Mouse (Mus musculus) stomach, embryonic 16.5 days (tissue): Measurements from ENCODE around the gene Mcat. TPM values are rescaled to one million over a fixed set of nuclear protein-coding genes. Genes with fewer than 3 reads are reported as not detected.

Experiments
- ATAC-seq: fragments of 200-750 bp; cut with Nextera tagmentation; 2 replicates; pipeline ENCODE4 v1.8.0; 2017; ENCODE audit warnings: moderate number of reproducible peaks, moderate TSS enrichment; ENCODE audit not compliant: insufficient read depth, low FRiP score
- H3K27ac ChIP-seq: fragments of 300-500 bp; sonication (generic); 2 replicates; pipeline ENCODE4 v1.5.1; 2014; ENCODE audit warnings: low read length
- H3K27me3 ChIP-seq: fragments of 300-500 bp; sonication (generic); 2 replicates; pipeline ENCODE4 v1.6.1; 2014; ENCODE audit warnings: low read length, control low read depth, mixed read lengths; ENCODE audit not compliant: control insufficient read depth, insufficient read depth
- H3K36me3 ChIP-seq: fragments of 300-500 bp; sonication (generic); 2 replicates; pipeline ENCODE4 v1.6.1; 2014; ENCODE audit warnings: low read length; ENCODE audit not compliant: control insufficient read depth, insufficient read depth
- H3K4me1 ChIP-seq: fragments of 300-500 bp; sonication (generic); 2 replicates; pipeline ENCODE4 v1.6.1; 2014; ENCODE audit warnings: low read length, control low read depth, mixed read lengths; ENCODE audit not compliant: control insufficient read depth, insufficient read depth
- H3K4me2 ChIP-seq: fragments of 300-500 bp; sonication (generic); 2 replicates; pipeline ENCODE4 v1.6.1; 2014; ENCODE audit warnings: low read depth, low read length, mixed read lengths
- H3K4me3 ChIP-seq: fragments of 300-500 bp; sonication (generic); replicated peaks from 2 replicates; pipeline ENCODE4 v1.5.1; 2014; ENCODE audit warnings: mild to moderate bottlenecking, low read length
- H3K9ac ChIP-seq: fragments of 300-500 bp; sonication (generic); 2 replicates; pipeline ENCODE4 v1.6.1; 2014; ENCODE audit warnings: low read length
- H3K9me3 ChIP-seq: fragments of 300-500 bp; sonication (generic); replicated peaks from 2 replicates; pipeline ENCODE4 v1.6.1; 2016; ENCODE audit warnings: low read length, control low read depth; ENCODE audit not compliant: control insufficient read depth
- WGBS: fragments of 180-500 bp; shearing (Covaris S2); extraction: QIAGEN DNeasy Blood & Tissue Kit; methylation state at CpG from one replicate; pipeline ENCODE4 v1.1.7; 2014; 5-methylcytosine and 5-hydroxymethylcytosine counted together
- polyA plus RNA-seq: library from polyadenylated mRNA; unstranded; fragments of >200 nt; fragmentation: Nextera tagmentation; extraction: Ambion mirVana; gene quantifications from 2 replicates; pipeline ENCODE4 v1.2.1, GENCODE M21; 2015

Mcat gene
- polyA plus RNA-seq, 1 experiment from 2014 or later, result 24.4 TPM

DNA sequence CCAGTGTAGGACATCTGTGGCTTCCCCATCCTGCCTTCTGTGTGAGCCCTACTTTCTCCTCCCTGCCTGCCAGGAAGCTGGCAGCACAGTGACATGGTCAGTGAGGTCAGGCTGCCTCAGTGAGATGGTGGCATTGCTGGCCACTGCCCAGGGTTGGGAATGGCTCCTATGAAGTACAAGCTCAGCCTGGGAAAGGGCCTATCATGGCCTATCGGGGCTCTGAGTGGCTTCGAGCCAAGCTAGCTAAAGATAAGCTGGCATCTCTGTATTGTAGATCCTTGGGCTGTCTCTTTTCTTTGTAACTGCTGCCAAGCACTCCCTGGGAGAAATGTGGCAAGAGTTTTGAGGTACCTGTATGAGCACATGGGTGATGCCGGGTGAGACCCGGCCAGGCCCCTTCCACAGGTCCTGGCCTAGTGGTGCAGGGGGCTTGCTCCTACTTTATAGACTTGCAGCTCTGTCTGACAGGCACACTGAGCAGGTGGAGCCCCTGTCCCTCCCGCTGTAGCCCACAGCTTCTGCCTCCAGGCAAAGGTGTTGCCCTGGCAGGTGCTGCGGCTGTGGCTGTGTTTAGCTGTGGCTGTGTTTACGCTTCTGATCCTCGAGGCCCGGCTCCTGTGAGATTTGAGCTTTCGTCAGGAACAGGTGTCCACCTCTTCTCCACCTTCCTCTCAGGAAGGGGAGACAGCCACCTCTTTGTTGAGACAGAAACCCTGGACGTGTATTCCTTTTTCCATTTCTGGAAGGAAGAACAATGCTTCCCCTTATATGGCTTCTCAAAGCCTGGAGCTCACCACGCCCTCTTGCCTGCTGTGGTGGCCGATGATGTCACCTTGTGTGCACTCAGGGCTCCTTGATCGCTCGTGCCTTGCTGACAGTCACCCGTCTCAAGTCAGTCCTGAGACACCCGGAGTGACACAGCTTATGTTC is 28.4 kb downstream of the Mcat start:
- no peak overlapping the region for H3K4me2 ChIP-seq
- H3K36me3 ChIP-seq, result no peaks in the 10 kb centered on the region
- no peaks in the 10 kb centered on the region for H3K27me3 ChIP-seq
- no peak overlapping the region for H3K9ac ChIP-seq
- peaks cover 14% of the 10 kb centered on the region; the same call in 1 of the 2 replicates for H3K4me1 ChIP-seq
- ATAC-seq, result no peak; the same call in 1 of the 2 replicates
- H3K27ac ChIP-seq, result no peak overlapping the region
- 49% methylated on average over 17 of the region's 17 CpGs for WGBS
- no peaks in the 10 kb centered on the region for H3K9me3 ChIP-seq
- H3K4me3 ChIP-seq, result no peak overlapping the region

DNA sequence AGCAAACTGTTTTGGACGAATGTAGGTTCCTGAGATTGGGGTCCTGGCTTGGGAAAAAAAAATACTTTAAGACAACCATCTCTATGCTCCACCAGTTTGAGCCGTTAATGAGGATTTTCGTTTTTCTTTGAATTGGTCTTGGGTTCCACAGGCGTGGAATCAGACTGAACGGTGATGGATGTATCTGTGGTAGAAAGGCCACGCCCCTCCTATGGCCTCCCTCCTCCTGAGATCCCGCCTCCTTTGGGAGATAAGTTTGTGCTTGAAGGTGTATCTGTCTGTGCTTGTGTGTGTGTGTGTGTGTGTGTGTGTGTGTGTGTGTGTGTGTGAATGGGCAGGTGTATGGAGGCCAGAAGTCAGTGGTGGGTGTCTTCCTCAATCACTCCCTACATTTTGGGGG is 31.0 kb downstream of the Mcat start:
- WGBS, result 70% methylated on average over 7 of the region's 7 CpGs
- Histone ChIP-seq H3K4me3 (no peak overlapping the region), H3K36me3 (no peaks in the 10 kb centered on the region), H3K9me3 (no peaks in the 10 kb centered on the region), H3K9ac (no peak overlapping the region), H3K27me3 (peaks cover 4% of the 10 kb centered on the region), H3K4me2 (no peak overlapping the region), H3K4me1 (peaks cover 11% of the 10 kb centered on the region; the same call in 1 of the 2 replicates), H3K27ac (no peak overlapping the region)
- no peak for ATAC-seq

DNA sequence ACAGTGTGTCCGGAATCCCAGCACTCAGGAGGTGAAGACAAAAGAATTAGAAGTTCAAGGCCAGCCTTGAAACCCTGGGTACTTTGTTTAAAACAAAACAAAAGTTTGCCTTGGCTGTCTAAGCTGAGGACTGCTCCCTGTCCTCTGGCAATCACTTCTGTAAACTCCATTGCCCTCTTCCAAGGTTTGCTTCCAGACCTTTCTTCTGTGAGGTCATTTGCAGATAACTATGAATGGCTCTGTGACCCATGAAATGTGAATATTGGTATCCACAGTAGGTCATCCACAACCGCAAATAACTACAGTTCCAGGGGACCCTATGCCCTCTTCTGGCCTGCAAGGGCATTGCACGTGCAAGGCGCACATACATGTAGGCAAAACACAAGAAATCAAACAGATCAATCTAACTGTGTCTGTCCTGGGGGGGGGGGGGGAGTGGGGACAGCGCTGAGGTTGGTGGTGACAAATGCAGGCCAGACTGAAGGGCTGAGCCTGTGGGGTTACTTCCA is 31.6 kb downstream of the Mcat start:
- 84% methylated on average over 5 of the region's 5 CpGs for WGBS
- peaks cover 10% of the 10 kb centered on the region for H3K27me3 ChIP-seq
- ATAC-seq, result no peak
- H3K9ac ChIP-seq, result no peak overlapping the region
- no peak overlapping the region for H3K27ac ChIP-seq
- H3K9me3 ChIP-seq, result no peaks in the 10 kb centered on the region
- no peak overlapping the region for H3K4me3 ChIP-seq
- no peaks in the 10 kb centered on the region for H3K36me3 ChIP-seq
- peaks cover 14% of the 10 kb centered on the region; the same call in 1 of the 2 replicates for H3K4me1 ChIP-seq
- H3K4me2 ChIP-seq, result no peak overlapping the region

- 0 out of 2 replicates have a peak, but pooled peaks have one; percentile 2 for ATAC-seq
- no peak overlapping the region for H3K4me3 ChIP-seq
- WGBS, result 48% methylated on average over 6 of the region's 6 CpGs
- H3K4me1 ChIP-seq, result peaks cover 19% of the 10 kb centered on the region; the same call in 1 of the 2 replicates
- H3K27me3 ChIP-seq, result peaks cover 20% of the 10 kb centered on the region
- H3K4me2 ChIP-seq, result no peak overlapping the region
- H3K27ac ChIP-seq, result peak overlapping the region; percentile 76
- H3K9me3 ChIP-seq, result no peaks in the 10 kb centered on the region
- no peak overlapping the region for H3K9ac ChIP-seq
- no peaks in the 10 kb centered on the region for H3K36me3 ChIP-seq
These were observed 32.9 kb downstream of the Mcat start for GRCm38 (mm10) chr15:83530688-83531087.

DNA sequence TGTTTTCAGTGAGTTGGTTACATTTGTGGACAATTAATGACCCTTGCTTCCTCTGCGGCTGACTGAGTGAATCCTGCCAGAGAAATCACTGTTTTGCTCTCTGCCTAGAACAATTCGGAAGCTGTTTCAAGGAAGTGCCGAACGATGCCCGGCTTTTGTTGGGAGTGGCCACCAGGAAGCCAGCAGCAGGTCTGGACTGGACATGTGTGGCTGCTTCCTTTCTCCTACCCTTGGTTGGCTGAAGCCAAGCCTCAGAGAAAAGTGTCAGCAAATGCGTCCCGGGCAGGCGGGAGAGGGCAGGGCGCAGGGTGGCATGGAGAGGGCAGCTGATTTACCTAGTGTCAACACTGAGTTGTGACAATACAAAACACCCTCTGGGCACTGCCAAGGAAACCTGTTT is 33.4 kb downstream of the Mcat start:
- H3K4me1 ChIP-seq, result peaks cover 18% of the 10 kb centered on the region; the same call in 1 of the 2 replicates
- H3K9ac ChIP-seq, result no peak overlapping the region
- no peak overlapping the region for H3K4me3 ChIP-seq
- H3K9me3 ChIP-seq, result no peaks in the 10 kb centered on the region
- H3K27ac ChIP-seq, result peak overlapping the region; percentile 76
- H3K36me3 ChIP-seq, result no peaks in the 10 kb centered on the region
- WGBS, result 59% methylated on average over 9 of the region's 9 CpGs
- H3K27me3 ChIP-seq, result peaks cover 22% of the 10 kb centered on the region
- peak; percentile 31; the same call in 1 of the 2 replicates for ATAC-seq
- no peak overlapping the region for H3K4me2 ChIP-seq

GRCm38 (mm10) chr15:83529765-83530164 is 33.8 kb downstream of the Mcat start:
- Histone ChIP-seq H3K4me2 (no peak overlapping the region), H3K27me3 (peaks cover 24% of the 10 kb centered on the region), H3K27ac (peak overlapping the region; percentile 76; the same call in 1 of the 2 replicates), H3K9ac (no peak overlapping the region), H3K4me3 (no peak overlapping the region), H3K9me3 (no peaks in the 10 kb centered on the region), H3K36me3 (no peaks in the 10 kb centered on the region), H3K4me1 (peaks cover 14% of the 10 kb centered on the region; the same call in 1 of the 2 replicates)
- 79% methylated on average over 5 of the region's 5 CpGs for whole genome bisulfite sequencing
- no peak for ATAC-seq

DNA sequence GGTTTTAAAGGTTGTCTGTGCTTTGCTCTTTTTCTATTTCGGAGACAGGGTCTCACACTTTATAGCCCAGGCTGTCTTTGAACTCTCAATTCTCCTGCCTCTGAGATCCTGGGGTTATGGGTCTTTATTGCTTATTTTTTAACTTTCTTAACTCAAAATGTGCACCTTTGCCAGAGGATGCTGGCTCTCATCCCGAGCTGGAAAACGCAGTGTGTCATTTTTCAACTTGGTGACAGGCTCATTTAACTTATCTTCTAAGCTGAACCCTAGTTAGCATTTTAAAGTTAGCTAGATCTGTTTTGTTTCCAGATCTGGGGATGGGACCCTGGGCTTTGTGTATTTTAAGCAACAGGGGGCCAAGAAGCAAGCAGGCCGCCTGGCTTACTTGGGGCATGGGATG is 34.7 kb downstream of the Mcat start:
- ATAC-seq, result no peak
- WGBS, result 46% methylated on average over 4 of the region's 4 CpGs

GRCm38 (mm10) chr15:83527747-83528146 is 35.8 kb downstream of the Mcat start:
- H3K36me3 ChIP-seq, result no peaks in the 10 kb centered on the region
- H3K27ac ChIP-seq, result no peak overlapping the region
- 72% methylated on average over 2 of the region's 2 CpGs for WGBS
- H3K4me2 ChIP-seq, result peak overlapping the region; percentile 93
- no peaks in the 10 kb centered on the region for H3K9me3 ChIP-seq
- peak overlapping the region; percentile 61 for H3K4me3 ChIP-seq
- H3K27me3 ChIP-seq, result peaks cover 27% of the 10 kb centered on the region
- peaks cover 20% of the 10 kb centered on the region for H3K4me1 ChIP-seq
- peak overlapping the region; percentile 73; the same call in 1 of the 2 replicates for H3K9ac ChIP-seq
- no peak for ATAC-seq

More for the DNA sequence above, 34.7 kb downstream of the Mcat start:
- H3K27me3 ChIP-seq, result peaks cover 27% of the 10 kb centered on the region
- H3K36me3 ChIP-seq, result no peaks in the 10 kb centered on the region
- peaks cover 14% of the 10 kb centered on the region; the same call in 1 of the 2 replicates for H3K4me1 ChIP-seq
- H3K9me3 ChIP-seq, result no peaks in the 10 kb centered on the region
- no peak overlapping the region for H3K4me2 ChIP-seq
- no peak overlapping the region for H3K9ac ChIP-seq
- H3K4me3 ChIP-seq, result no peak overlapping the region
- H3K27ac ChIP-seq, result no peak overlapping the region

DNA sequence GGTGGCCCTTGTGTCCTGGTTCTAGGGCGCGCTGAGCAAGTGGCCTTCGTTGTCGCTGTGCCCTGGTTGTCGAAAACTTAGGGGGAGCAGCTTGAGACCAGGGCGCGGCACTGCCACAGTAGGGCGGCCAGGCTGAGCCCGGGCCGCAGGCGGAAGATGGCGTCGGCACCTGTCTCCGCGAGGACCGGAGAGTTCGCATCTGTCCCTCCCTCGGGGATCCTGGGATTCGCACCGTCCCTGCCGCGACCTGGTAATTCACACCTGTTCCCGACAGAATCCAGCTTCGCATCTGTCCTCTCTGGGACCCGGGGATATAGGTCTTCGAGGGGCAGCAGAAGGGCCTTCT is 36.5 kb downstream of the Mcat start:
- Histone ChIP-seq H3K9ac (peak overlapping the region; percentile 73), H3K36me3 (no peaks in the 10 kb centered on the region), H3K9me3 (no peaks in the 10 kb centered on the region), H3K27ac (no peak overlapping the region), H3K4me1 (peaks cover 20% of the 10 kb centered on the region), H3K4me2 (peak overlapping the region; percentile 93), H3K4me3 (peak overlapping the region; percentile 61), H3K27me3 (peaks cover 27% of the 10 kb centered on the region)
- WGBS, result 3% methylated on average over 26 of the region's 26 CpGs
- no peak for ATAC-seq
